Mouse (Mus musculus) olfactory bulb, adult 2 months (tissue): ENCODE data around the gene Cd8a.

ENCODE experiments used
- CTCF ChIP-seq: fragments of 200-500 bp; IDR thresholded peaks from 2 replicates; pipeline ENCODE4 v1.5.1; 2012; ENCODE audit warnings: low read depth, mild to moderate bottlenecking, low read length, moderate library complexity; ENCODE audit not compliant: insufficient read depth
- POLR2A ChIP-seq: fragments of 200-500 bp; IDR thresholded peaks from 2 replicates; pipeline ENCODE4 v1.6.1; 2012; ENCODE audit warnings: mild to moderate bottlenecking, low read depth, low read length, moderate library complexity; ENCODE audit not compliant: insufficient read depth

GRCm38 (mm10) chr6:71329881-71330280 is 43.3 kb upstream of the Cd8a start:
- TF ChIP-seq CTCF: no peak
- TF ChIP-seq POLR2A: no peak
